Mouse (Mus musculus): ENCODE measurements around the gene Plcb2. TPM values are rescaled to one million over a fixed set of nuclear protein-coding genes. Genes with fewer than 3 reads are reported as not detected.

Plcb2 gene
- total RNA-seq, 2 experiments from 2014 or later = 1.8 to 3.0 TPM

DNA sequence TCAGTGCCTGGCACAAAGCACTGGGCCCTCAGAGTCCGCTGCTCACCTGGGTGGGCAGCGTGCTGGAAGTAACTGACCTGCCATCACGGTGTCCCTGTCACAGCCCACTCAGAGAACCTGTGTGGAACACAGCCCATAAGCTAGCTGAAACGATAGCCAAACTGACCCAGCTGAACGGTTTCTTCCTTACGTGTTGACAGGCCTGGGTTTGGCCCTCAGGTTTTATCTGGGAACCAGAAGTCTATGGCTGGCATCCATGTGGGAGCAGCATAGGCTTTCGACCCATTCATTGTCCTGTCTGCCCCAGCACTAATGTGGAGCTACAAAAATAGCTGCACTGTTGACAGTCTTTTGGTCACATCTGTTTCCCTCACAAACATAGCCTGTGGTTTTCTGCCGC is 22.2 kb upstream of the Plcb2 start:
- no peak for DNase-seq

DNA sequence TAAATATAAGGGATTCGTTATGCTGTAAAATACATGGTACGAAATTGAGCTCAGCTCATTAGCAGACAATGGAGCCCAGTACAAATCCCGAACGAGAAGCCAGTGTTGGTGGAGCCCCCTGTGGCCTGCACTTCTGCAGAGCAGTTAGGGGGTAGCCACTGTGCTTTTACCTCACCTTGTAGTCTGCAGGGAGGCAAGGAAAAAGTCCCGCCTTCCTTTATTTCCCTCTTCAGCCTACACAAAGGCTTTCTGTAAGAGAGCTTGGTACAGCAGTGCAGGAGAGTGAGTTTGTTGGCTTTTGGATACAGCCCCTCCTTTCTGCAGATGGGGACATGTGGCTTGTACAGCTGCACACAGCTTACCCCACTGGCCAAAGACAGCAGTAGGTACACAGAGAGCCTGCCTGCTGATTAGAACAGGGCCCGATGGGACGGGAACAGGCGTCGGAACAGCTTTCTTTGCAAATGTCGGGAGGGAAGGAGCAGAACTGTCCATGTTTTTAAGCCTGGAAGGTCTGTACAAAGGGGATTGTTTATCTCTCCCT is 21.2 kb upstream of the Plcb2 start:
- no peak for DNase-seq

DNA sequence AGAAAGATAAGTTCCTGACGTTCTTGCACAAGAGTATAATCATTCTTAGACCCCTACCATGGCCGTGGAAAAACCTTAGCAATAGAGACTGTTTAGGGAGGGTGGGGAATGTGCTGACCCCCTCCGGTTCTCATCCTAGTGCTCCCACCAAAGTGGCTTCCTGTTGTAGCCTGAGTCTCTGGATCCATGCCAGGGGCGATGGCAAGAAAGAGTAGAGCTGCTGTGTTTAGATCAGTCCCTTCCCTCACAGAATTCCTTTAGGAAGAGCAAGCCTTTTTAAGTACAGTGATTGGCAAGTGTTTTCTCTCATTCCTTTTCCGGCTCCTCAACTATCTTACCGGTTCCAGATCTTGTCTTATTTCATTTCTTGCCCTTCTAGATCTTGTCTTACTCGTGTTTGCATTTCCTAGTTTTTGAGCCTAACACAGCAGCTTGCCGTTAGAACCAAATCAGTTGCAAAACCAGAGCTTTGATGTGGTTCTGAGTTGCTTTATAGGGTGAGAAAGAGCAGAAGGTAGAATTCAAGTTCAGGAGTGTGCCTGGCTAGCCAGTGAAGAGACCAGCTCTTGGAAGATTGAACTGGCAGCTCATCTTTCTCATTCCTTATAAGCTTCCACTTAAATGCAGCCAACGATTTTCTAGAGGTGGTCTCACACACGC is 19.2 kb upstream of the Plcb2 start:
- DNase-seq = peak; percentile 55

DNA sequence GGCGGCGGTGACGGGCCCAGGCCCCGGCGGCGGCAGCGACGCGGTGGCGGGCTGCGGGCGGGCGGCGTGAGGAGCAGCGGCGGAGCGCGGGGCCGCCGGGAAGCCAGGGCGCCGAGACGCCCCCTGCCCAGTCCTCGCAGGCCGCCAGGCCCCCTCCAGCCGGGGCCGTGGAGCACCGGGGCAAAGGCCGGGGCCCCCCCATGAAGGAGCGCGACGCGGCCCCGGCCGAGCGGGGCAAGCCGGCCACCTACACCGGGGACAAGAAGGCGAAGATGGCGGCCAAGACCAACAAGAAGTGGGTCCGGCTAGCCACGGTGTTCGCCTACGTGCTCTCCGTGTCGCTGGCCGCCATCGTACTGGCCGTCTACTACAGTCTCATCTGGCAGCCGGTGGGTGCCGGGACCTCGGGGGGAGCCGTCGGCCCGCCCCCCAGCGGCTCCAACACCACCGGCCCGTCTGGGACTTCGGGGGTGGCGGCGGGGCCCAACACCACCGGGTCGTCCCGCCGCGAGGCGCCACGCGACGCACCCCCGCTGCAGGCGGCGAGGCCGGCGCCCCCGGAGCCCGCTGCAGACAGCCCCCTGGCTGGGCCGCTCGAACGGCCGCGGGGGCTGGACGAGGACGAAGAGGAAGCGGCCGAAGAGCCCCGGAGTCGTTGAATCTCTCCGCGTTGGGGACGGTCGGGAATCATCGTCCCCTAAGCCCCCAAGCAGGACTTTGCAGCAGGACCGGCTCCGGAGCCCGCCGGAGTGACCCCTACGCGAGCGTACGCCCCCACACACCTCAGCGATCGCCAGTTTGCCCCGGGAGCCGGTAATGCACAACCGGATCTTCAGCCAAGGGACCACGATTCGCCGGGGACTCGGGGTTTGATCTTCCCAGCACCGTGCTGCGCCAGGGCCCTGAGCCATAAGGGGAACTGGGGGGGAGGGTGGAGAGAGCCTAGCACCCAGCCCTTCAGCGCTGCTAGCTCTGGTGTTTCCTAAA is 18.0 kb upstream of the Plcb2 start:
- DNase-seq = peak; percentile 53

DNA sequence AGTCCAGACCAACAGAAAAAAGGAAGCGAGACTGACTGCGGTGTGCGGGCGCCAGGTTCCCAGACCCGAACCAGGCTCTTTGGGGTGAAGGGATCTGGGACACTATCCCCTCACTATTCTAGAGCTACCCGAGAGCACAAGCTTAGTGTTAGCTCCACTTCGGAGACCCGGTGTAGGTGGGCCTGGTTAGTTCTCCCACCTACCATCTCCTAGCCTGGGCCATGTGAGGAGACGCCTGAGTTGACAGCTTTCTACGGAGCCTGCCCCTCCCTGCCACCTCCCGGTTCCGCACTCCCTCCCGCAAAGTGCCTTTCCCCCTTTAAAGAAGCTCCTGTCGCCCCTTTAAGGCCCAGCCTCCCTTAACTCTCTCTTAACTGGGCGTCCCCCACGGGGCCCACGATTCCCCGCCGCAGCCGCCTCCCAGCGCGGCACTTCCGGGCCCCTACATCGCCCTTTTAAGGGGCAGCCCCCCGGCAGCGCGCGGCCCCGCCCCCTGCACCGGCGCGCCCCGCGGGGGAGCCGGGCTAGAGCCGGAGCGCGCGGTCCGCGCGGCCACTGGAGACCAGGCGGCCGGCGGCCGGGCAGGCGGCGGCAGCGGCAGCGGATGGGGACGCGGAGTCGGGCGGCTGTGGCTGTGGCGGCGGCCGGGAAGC is 17.1 kb upstream of the Plcb2 start, which contains the start of gene Inafm2:
Gene Inafm2 (plus strand): TSS at position 527 of the 653 bp plus-strand sequence.
- peak; percentile 95 for DNase-seq

DNA sequence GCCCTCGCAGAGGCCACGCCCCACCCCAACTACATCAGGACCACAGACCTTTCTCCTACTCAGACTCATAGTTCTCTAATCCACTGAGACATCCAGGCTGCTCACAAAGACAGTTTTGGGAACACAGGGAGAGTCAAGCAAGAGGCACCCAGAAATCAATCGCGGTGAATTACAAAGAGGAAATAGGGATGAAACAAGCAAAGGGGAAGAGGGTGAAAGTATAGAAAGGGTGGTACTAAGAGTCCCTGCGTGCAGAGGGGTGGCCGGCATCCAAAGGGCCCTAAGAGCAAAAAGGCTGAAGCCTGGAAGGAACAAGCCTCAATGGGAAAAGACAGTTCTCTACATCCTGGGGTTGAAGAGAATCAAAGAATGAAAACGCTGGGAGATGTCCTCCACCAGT is 16.4 kb upstream of the Plcb2 start:
- DNase-seq = no peak

DNA sequence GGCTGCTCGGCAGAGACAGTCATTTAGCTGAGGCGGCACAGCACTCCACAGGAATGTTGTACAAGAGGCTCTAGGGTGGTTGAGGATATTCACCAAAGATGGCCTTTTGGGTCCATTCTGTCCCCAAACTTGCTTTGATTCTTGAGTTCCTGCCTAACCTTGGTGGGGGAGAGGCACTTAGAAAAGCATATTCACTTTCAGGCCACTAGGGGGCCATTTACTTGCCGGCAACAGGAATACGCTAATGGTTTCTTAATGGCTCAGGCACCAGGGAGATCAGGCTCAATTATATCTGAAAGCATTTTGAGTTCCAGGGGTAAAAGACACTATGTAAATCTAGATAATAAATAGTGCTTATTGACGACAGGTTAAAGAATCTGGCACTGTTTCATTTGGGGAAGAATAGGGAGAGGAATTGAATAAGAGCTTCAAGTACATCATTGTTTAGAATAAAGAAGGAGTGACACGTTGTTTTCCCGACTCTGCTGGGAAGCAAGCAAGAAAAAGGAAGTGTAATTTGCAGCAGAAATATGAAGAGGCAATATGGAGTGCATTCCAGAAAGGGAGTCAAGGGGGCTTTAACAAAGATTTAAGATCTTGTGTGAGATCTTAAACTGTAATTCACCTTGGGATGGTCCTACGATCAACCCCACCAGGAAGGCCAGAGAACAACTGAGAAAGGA is 15.2 kb upstream of the Plcb2 start:
- DNase-seq = peak; percentile 55

DNA sequence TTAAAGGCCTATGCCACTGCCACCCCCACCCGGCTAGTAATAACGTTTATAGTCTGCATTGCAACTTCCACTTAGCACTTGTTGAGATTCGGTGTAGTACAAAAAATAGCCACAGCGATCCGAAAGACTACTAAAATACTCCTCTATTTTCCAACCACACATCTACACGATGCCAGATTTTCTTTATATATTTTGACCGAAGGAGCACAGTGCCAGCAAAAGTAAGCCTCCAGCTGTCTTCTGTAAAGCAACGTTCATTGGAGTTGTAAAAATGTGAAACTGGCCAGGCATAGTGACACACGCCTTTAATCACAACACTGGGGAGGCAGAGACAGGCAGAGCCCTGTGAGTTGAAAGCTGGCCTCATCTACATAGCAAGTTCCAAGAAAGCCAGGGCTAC is 12.9 kb upstream of the Plcb2 start:
- DNase-seq = no peak

DNA sequence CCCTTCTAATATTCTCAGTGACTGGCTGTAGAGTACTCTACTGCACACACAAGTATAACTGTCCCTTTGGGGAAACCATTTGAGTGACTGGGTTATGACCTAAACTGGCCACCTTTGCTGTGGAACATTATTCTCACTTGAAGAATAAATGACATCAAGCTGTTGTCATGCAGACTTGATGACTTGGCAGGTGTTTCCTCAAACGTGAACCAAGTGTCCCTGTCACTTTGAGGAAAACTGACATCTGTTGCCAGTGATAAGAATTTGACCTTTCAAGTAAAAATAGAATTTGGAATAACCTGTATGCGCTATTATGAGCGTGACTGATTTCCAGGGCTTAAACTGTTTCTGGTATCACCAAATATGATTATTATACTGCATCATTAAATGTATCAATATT is 12.1 kb upstream of the Plcb2 start:
- DNase-seq = no peak

DNA sequence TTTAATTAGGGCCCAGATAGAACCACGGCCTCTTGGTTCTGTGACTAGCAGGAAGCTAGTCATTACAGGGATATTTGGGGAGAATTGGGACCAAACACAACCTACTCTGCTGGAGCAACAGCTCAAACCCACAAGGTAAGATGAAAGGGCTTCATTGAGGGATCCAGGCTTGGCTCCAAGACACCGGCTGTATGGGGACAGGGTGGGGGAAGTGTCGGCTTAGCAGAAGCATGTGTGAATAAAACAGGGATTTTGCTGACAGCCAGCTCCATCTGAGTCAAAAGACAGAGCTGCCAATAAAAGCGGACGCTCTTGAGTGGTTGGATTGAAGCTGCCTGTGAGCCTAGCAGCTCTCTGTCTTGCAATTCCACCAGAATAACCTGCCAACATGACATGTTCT is 5.1 kb upstream of the Plcb2 start:
- DNase-seq = no peak

DNA sequence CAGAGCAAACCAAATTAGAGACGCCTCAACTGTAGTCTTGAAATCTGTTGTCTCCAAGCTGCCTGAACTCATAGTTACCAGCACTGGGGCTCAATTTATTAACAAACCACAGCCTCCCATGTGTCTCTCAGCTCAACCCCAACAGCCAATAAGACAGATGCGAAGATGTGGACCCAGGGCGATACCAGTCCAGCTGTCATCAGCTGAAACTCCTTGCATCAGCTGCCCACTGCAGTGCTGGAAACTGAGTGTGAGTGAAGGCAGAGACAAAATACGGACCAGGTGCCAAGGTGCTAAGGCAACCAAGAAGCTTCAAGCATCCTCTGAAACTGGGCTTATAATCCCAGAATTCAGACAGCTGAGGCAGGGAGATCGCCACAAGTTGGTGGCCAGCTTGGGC is 3.7 kb upstream of the Plcb2 start:
- no peak for DNase-seq

DNA sequence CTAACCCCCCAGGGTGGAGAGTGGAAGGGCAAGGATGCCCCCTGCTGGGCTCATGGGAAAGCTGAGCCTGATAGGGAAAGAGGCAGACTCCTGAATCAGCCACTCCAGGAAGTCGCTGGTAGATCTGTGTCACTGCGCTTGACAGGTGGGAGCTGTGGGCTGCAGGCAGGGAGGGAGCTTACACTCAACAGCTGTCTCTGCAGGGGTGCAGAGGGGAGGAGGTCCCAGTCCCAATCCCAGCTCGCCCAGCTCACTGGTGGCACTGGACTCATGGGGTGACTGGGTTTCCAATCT is 2.3 kb upstream of the Plcb2 start:
- DNase-seq = peak; percentile 90

DNA sequence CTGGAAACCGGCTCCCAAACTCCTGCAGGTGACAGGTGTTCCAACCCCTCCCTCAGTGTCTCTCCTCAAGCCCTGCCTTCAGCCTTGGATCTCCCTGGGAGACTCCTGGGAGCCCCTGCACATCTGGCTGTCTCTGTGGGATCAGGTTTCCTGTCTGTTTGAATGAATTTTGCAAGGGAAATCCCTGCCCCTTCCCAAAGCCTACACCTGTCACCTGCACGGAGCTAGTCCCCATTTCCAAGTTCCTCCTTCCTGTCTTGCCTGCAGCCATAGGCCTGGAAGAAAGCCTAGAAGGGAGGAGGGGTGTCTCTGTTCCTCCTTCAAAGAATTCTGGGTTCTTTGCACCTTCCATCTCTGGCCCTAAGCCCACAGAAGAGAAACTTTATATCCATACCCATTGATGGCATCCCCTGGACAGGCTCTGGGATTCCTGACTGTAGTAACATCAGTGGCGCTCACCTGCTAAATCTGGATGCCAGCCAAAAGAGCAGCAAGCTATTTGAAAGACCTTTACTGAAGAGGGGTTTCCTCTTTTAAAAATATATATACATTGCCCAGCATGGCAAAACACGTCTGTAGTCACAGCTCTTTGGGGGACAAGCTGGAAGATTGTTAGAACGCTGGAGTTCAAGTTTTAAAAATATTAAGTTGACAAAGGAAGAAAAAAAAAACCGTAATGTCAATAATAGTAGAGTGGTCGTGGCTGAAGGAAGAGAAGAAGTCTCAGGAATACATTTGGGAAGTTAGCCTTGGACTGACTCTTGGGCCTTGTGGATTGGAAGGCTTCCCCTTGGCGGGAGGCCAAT is 1.8 kb upstream of the Plcb2 start:
- DNase-seq = no peak

DNA sequence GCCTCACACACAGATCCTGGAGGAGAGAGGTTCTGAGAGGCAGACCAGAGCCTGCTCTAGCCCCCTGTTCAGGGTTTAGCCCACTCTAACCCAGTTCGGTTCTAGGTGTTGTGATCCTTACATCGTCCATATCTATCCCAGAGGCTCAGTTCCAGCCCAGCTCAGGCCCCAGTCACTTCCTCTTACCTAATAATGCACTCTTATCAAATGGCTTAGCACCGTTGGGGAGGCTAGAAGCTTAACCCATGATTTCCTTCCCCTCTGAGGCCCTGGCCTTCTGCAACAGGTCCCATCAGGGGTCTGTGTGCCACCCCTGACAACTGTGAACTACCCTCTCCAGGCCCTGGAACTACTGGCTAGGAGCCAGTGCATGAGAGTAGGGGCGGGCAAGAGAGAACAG is 956 bp upstream of the Plcb2 start:
- no peak for DNase-seq

DNA sequence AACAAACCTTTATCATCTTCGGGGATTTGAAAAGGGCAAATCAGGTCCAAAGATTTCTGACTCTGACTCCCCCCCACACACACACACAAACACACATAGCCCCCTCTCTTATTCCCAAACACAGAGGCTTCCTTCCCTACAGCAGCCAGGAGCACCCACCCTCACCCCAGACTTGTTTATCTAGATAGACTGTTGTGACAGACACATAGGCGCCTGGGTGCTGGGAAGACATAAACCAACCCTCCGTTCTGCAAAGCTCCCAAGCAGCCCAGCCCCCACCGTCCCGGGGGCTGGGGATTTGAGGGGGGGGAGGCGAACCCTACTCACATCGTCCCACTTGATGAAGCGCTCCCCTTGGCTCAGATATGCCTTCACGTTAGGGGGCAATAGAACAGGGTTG is 327 bp downstream of the Plcb2 start:
- no peak for DNase-seq

DNA sequence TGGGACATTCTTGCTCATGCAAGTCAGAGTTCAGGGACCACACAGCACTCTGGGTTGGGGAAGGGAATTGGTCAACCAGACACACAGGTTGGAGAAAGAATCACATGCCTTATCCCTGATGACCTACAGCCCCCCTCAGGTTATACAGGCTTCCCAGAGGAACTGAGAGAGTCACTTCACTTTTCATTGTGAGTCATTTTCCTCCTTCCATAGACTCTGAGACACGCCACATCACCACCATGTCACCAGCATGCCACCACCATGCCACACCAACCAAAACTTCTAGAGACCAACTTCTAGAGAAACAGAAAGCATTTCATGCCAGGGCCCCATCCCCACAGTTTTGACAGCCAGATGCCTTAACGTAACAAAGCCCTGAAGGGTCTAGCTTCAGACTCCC is 1.4 kb downstream of the Plcb2 start:
- no peak for DNase-seq

DNA sequence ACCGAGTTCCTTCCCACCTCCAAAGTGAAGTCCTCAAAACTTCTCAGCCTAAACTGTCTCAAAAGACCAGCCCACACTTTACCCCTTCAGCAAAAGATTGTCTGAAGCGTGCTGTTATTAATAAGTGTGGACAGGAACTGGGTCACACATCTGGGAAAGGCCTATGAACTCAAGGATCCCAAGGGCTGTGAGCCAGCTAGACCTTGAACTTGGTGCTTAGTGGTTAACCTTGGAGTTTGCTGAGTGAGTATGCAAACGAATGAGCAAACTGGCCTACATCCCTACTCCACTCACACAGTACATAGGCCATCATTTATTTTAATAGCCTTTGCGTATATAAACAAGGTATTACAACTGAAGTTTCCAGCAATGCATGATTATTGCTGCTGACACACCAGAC is 2.7 kb downstream of the Plcb2 start:
- DNase-seq = peak; percentile 43

DNA sequence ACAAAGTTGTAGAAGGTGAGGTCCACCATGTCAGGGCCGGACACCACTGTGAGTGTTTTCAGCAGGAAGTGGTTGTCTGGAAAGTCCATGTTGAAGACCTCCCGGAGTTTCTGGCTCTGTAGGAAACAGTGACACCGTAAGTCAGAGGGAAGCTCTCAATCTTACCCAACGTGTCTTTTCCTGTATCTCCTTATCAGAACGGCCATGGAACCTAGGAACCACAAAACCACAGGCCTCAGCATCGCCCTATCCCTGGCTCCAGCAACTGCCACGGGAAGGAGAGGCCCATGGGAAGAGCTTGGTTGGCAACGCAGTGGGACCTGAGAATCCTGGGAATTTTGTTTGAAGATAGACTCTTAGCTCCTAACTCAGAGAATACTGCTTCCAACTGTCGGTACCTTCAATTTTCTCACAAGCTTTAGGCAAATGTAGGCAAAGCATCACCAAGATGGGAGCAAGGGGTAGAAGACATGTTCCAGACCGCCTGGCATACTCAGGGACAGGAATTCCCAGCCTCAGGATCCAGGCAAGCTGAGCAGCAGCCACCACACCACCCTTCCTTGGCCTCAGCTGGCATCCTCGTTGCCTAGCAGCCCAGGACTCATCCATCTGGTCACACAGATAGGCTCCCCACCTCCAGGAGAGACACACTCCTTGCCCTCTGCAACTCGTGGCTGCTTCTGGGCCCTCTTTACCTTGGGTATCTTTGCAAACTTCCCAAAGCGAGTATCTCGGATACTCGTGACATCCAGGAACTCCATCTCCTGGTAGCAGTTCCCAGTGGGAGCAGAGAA is 4.3 kb downstream of the Plcb2 start:
- DNase-seq = no peak

DNA sequence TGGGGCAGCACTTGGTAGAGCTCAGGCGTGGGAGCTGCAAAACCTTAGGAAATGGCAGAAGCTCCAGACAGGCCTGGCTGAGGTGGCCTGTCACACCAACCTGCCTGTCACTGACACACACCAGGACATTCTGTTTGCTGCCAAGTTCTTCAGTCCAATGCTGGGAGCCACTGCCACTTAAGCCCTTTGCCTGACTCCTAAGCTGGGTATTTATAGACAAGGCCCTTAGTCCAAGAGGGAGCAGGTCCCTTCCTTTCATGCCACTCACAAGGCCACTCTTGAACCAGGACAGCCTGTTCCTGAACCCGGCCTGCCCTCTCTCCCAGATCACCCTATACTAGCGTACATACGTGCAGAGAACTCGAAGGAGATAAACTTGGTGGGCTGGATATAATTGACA is 11.6 kb downstream of the Plcb2 start:
- DNase-seq = no peak

DNA sequence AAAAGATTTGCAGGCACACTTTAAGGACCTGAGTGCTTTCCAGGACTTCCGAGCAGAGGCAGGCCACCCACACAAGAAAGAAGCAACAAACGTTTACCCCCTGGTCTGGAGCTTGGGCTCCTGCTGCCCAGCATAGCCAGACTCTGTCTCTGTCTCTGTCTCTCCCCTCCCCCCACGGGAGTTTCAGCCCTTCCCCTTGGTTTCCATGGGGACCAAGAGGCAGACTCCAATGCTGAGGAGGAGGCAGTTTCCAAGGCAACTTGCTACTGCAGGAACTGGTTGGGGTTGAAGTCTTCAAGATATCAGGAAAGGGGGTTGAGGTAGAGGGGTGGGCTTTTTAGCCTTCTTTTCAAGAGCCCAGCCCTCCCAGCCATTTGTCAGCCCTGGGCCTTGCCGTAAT is 14.0 kb downstream of the Plcb2 start:
- no peak for DNase-seq

DNA sequence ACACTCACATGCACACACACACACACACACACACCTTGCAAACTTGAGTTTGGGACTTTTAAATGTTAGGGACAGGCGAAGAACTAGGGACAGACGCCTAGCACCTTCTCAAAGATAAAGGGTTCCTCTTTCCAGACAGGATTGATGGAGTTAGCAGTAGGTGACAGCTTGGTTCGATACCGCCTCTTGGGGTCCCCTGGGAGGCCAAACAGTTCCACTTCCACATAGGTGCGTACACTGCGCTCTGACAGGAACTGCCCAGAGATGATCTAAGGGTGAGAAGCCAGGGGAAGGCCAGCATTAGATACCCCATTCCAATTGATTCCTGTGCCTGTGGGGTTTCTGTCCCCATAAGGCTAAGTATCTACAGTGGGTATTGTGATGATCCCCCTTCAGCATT is 14.6 kb downstream of the Plcb2 start:
- DNase-seq = no peak

Measured in adrenal gland, postnatal 10 days (tissue).